Mouse (Mus musculus): ENCODE measurements at regions not wholly inside any gene's neighbourhood (a gene's known extent, or its start where the extent isn't known, plus 50 kb on each side); places are given as distances from the start of the nearest gene placed in this dataset.

DNA sequence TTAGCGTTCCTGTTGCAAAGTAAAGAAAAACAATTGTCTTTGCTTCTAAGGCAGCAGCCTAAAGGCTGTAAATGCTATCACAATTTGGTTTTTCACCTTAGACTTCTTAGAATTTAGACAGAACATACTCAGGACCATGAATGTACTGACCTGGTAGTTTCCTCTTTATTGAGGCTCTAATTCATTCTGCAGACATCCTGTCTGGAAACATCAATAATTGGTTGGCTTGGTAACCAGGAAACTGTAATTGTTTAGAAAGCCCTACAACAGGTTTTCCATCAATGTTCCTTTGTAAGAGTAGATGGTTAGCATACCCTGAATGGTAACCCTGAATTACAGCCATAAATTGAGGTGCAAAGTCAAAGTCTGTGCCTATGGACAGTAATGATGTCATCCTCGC, 67.4 kb upstream of the Prr30 start:
- DNase-seq (ENCODE audit: low spot score in 2 of 2), result no peak

All from right cerebral cortex, postnatal 36 days (tissue).